Comparison of ENCODE assay signal across 32 mouse cellular contexts in the genomic region with DNA sequence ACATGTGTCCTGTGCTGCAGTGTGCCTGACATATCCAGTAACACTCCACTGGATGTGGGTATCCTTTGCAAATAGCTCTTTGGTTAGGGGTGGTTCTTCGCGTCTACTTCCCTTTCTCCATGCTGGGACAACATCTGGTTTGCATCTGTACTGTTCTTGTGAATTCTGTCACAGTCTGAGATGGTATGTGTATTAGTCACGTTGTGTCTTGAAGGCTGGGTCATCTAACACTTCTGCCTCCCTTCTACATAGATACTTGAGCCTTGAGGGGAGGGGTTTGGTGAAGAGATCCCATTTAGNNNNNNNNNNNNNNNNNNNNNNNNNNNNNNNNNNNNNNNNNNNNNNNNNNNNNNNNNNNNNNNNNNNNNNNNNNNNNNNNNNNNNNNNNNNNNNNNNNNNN.
A peak's percentile ranks its signal among the peaks of the same experiment; 100 is the strongest.
DNase-seq lines count a peak whose midpoint lies in the region; ATAC-seq lines count a peak whose summit lies in the region.
"Had no signal": no experiment of that assay in that cellular context is flagged by ENCODE, and none has a peak within 500 bp of the region (broad histone marks: within the 10 kb centered on the region; RNA-seq: fewer than 3 reads in every experiment).

No protein-coding gene starts in this region.

- no peaks in the 10 kb centered on the region for H3K36me3 ChIP-seq in lung, embryonic 15.5 days
- H3K36me3 ChIP-seq in kidney, embryonic 16.5 days (ENCODE audit: insufficient read depth, low read length), result no peaks in the 10 kb centered on the region
- H3K36me3 ChIP-seq: embryonic facial prominence, embryonic 13.5 days; hindbrain, embryonic 10.5 days; kidney, embryonic 15.5 days; liver, embryonic 15.5 days; midbrain, embryonic 13.5 days; neural tube, embryonic 15.5 days had no signal

- DNase-seq in lung, postnatal 10 days, result no peak
- DNase-seq in R1 (ENCODE audit: low read depth, low spot score), result peak; percentile 48
- peak; percentile 22 for DNase-seq in embryo, embryonic 10.5 days (ENCODE audit: low spot score)
- DNase-seq in mesoderm, embryonic 11.5 days (ENCODE audit: low read depth, low spot score), result peak; percentile 36
- DNase-seq in adrenal gland, adult 18-20 months (ENCODE audit: low spot score in 2 of 2), result no peak
- DNase-seq: adrenal gland, postnatal 14 days; cerebellum, adult 11 months; cerebellum, adult 9-10 months; gastrocnemius, postnatal 14 days; heart, postnatal 14 days; kidney, adult 18-20 months; kidney, postnatal 36 days; left cerebral cortex, postnatal 4 days; lung, postnatal 4 days; retina, postnatal 1 day; right cerebral cortex, postnatal 14 days; thymus, adult 18-20 months; thymus, postnatal 25 days had no signal

- no peak overlapping the region for H3K4me3 ChIP-seq in lung, embryonic 15.5 days
- H3K4me3 ChIP-seq in kidney, embryonic 16.5 days (ENCODE audit: low read length), result no peak overlapping the region
- H3K4me3 ChIP-seq: embryonic facial prominence, embryonic 13.5 days; erythroblast, embryonic 14.5 days; hindbrain, embryonic 10.5 days; kidney, embryonic 15.5 days; layer of hippocampus, adult 2 months; liver, embryonic 15.5 days; megakaryocyte, embryonic 14.5 days; midbrain, embryonic 13.5 days; neural tube, embryonic 15.5 days had no signal

- no peaks in the 10 kb centered on the region for H3K9me3 ChIP-seq in lung, embryonic 15.5 days
- no peaks in the 10 kb centered on the region for H3K9me3 ChIP-seq in kidney, embryonic 16.5 days (ENCODE audit: low read length)
- H3K9me3 ChIP-seq: embryonic facial prominence, embryonic 13.5 days; hindbrain, embryonic 10.5 days; kidney, embryonic 15.5 days; liver, embryonic 15.5 days; midbrain, embryonic 13.5 days; neural tube, embryonic 15.5 days had no signal

- H3K27me3 ChIP-seq in lung, embryonic 15.5 days, result no peaks in the 10 kb centered on the region
- H3K27me3 ChIP-seq in kidney, embryonic 16.5 days (ENCODE audit: insufficient read depth, low read length), result no peaks in the 10 kb centered on the region
- H3K27me3 ChIP-seq: CH12.LX; embryonic facial prominence, embryonic 13.5 days; kidney, embryonic 15.5 days; liver, embryonic 15.5 days; megakaryocyte, embryonic 14.5 days; midbrain, embryonic 13.5 days; neural tube, embryonic 15.5 days had no signal

- H3K4me2 ChIP-seq in lung, embryonic 15.5 days, result no peak overlapping the region
- no peak overlapping the region for H3K4me2 ChIP-seq in kidney, embryonic 16.5 days (replicated peaks; ENCODE audit: low read depth, low read length)
- H3K4me2 ChIP-seq: embryonic facial prominence, embryonic 13.5 days; kidney, embryonic 15.5 days; liver, embryonic 15.5 days; midbrain, embryonic 13.5 days; neural tube, embryonic 15.5 days had no signal

- peak; percentile 91 for ATAC-seq in lung, embryonic 15.5 days (ENCODE audit: borderline replicate concordance, extremely low read depth, low FRiP score, low TSS enrichment)
- no peak for ATAC-seq in kidney, embryonic 16.5 days (ENCODE audit: low FRiP score, low TSS enrichment)
- ATAC-seq: forebrain, embryonic 16.5 days; hindbrain, embryonic 16.5 days; midbrain, embryonic 13.5 days had no signal

- 50% methylated on average over 3 of the region's 3 CpGs for WGBS in lung, embryonic 15.5 days
- 52% methylated on average over 3 of the region's 3 CpGs for WGBS in kidney, embryonic 16.5 days

- H3K9ac ChIP-seq in lung, embryonic 15.5 days, result no peak overlapping the region
- no peak overlapping the region for H3K9ac ChIP-seq in kidney, embryonic 16.5 days (replicated peaks; ENCODE audit: low read length)
- H3K9ac ChIP-seq: embryonic facial prominence, embryonic 13.5 days; kidney, embryonic 15.5 days; liver, embryonic 15.5 days; midbrain, embryonic 13.5 days; neural tube, embryonic 15.5 days had no signal

- no peak overlapping the region for H3K27ac ChIP-seq in lung, embryonic 15.5 days
- no peak overlapping the region for H3K27ac ChIP-seq in kidney, embryonic 16.5 days (ENCODE audit: low read length)
- H3K27ac ChIP-seq: embryonic facial prominence, embryonic 13.5 days; hindbrain, embryonic 10.5 days; kidney, embryonic 15.5 days; layer of hippocampus, adult 2 months; liver, embryonic 15.5 days; midbrain, embryonic 13.5 days; neural tube, embryonic 15.5 days had no signal

- H3K4me1 ChIP-seq in lung, embryonic 15.5 days, result peaks cover 3% of the 10 kb centered on the region
- no peaks in the 10 kb centered on the region for H3K4me1 ChIP-seq in kidney, embryonic 16.5 days (ENCODE audit: insufficient read depth, low read length)
- H3K4me1 ChIP-seq: hindbrain, embryonic 10.5 days; liver, embryonic 15.5 days; megakaryocyte, embryonic 14.5 days; midbrain, embryonic 13.5 days; neural tube, embryonic 15.5 days had no signal

Comparison
In these comparisons a context has a peak if more than half of its experiments do, and no peak if none do; other contexts are left out.
1. DNase-seq: peak in R1 (single experiment), embryo, embryonic 10.5 days (single experiment) and mesoderm, embryonic 11.5 days (single experiment); none in lung, postnatal 10 days (single experiment) and adrenal gland, adult 18-20 months (0 of 2).